Mouse (Mus musculus) cerebellum, postnatal 4 days (tissue): ENCODE data around the gene Slc35b3.

Source experiments
- DNase-seq, 2 experiments: peaks; one replicate each; pipeline ENCODE4 v3.0.0; 2022; ENCODE audit warnings: low spot score in 2 of 2, mixed read lengths in 1 of 2

Gene Slc35b3

GRCm38 (mm10) chr13:38938433-38938832 is 22.2 kb downstream of the Slc35b3 start:
- DNase-seq: no peak

DNA sequence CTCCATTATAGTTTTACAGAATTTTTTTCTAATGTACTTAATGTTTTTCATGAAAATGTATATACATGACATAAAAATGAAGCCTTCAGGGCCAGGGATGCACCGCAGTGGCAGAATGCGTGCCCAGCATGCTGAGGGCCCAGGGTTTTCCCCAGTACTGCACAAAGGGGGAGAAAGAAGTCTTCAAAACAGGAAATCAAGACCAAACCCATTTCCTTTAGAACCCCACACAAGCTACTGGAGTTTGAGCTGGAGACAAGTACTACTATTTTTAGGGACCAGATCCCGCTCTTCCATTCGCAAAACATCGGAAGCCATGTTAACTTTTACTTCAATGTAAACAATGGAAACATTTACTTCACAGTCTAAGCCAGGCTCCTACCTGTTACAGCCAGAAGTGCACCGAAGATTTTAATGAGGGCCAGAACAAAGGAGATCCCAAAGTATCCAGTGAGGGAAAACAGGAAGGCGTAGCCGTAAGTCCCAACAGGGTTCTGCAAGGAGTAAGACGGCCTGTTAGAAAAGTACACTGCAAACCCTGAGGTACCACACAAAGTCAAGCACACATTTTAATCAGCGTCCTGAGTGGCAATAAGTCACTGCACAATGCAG is 23.7 kb downstream of the Slc35b3 start:
- DNase-seq: no peak

DNA sequence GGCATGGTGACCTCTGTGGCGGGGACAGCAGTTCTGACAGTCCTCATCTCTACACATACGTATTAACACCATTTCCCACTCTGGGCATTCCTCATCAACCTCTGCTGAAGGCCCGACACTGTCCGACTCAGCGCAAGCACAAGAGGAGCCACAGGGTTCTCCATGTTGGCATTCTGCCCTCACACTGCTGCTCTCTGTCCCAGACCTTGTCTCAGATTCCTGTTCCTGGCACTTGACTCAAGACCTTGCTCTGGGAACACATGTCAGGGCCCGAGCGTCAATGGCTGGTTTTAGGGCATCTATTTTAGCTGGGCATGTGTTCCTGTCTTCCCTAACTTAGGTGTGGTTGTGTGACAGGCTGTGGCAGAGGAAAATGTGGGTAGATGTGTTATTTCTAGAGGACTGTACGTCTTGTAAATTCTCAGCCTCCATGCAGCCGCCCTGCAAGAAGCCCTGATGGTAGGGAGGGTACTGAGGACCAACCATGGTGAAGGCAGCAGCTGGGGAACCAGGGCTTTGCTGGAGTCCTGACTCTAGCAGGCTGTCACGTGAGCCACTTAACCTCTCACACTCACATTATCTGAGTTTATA is 24.7 kb downstream of the Slc35b3 start:
- no peak for DNase-seq

DNA sequence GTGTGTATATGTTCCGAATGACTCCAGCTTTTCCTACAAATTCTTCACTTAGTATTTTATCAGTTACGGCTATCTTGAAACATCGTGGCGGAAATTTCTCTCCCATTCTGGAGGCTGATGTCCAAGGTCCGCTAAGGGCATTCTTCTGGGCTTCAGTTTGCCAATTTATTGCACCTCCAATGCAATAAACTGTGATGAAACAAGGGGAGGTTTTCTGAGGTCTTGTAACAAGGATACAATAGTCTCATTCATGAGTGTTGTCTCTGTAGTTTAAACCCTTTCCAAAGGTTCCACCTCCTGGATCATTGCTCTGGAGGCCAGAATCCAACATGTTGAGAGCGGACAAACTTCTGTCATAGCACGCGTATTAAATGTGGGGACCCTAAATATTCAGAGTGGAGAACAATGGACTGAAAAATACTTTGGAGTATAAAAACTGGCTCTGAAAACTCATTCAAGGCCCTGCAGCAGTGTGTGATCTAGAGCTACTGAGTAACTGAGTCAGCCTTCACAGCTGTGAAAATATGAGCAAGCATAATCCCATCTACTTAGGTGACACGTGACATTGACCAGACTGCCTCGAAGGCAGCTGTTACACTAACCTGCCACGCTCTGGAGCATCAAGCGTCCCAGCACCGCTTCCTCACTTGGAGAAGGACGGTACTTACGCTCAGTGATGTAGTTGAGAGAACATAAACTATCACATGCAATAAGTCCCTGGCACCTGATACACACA is 30.7 kb downstream of the Slc35b3 start:
- DNase-seq: no peak

DNA sequence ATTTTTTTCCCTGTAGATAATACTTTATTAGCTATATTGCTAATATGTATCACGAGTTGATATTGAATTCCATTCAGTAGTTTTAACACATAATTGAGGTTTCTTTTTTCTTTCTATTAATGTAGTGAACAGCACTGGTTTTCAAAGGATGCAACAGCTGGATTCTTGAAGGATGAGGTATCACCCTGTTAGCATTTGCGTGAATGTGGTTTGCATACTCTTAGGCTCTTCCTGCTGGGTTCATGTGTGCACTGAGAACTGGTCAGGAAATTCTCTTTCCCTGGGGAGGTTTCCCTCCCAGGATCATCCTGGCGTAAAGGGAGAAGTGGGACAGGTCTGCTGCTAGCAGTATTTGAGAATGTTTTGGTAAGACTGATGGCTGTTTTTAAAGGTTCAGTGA is 38.0 kb downstream of the Slc35b3 start:
- no peak for DNase-seq

DNA sequence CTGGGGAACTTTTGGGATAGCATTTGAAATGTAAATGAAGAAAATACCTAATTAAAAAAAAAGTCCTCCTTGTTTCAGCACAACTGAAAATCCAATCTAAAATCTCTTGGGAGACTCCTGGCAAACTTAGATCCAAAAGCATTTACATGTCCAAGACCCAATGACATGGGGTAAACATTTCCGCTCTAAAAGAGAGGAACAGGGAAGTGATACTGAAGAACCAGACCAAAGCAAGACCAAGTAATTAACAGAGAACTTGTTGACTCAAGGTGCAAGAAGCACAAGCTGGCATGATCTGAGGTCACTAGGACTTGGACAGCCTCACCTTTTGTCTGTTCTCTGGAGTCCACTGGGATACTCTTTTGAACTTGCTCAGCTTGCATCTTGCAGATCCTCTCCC is 39.4 kb downstream of the Slc35b3 start:
- no peak for DNase-seq

DNA sequence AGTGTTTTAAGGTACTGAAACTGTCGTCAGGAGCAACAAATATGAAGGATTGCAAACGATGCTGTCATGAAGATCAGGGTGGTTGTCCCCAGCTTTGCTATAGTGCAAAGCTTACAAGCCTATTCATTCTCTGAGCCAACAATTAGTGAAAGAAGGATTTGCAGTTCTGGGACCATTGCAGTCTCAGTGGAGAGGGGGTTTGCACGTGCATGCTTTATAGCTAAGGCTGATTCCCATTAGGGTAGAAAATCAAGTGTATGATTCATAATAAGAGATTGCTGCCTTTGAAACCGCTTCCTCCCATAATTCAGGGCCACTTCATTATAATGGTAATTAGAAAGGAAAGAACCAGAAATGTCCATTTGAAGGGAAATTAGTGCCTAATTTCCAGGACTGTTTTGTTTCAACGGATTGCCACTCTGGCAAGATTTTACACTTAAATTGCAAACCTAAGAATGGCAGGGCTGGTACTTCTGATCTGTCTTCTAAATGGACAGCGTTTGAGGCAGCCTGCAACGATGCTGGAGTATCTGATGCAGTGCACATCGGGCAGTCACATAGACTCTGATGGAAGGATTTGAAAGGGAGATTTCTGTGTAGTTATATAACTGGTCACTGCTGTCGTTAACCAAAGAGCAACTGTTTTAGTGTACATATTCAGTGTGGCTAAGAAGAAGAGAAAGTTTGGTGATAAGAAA is 42.3 kb downstream of the Slc35b3 start:
- DNase-seq: no peak

DNA sequence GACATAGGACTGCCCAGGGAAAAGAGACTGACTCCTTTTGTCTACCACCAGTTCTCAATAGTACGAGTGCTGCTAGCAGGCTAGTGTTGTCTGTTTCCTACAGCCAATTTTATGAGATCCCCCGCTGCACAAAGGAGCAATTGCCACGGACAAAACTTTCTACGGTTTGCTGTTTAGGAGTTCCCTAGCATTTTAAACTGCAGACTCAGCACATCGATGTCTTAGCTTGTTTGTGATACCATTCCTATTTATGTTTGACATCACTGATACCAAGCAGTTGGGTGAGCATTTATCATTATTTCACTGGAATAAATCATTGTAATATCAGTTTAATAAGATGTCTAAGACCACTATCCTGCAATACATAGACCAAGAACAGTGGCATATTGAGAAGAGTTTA is 43.1 kb downstream of the Slc35b3 start:
- no peak for DNase-seq

GRCm38 (mm10) chr13:38914771-38915170 is 45.9 kb downstream of the Slc35b3 start:
- DNase-seq: no peak

- no peak for DNase-seq
Measured at GRCm38 (mm10) chr13:38892364-38892763, 68.3 kb downstream of the Slc35b3 start.
